Mouse (Mus musculus): ENCODE results near the gene Psmd5. TPM values are rescaled to one million over a fixed set of nuclear protein-coding genes. Genes with fewer than 3 reads are reported as not detected.

Psmd5 gene
- polyA plus RNA-seq, 1 experiment from 2014 or later: 95.6 TPM

- peak; percentile 97 for ATAC-seq (ENCODE audit: low FRiP score)
- Histone ChIP-seq H3K27ac (peak overlapping the region; percentile 73), H3K27me3 (0 out of 2 replicates have a peak, but pooled peaks cover 5% of the 10 kb centered on the region)
These were observed 30.2 kb upstream of the Psmd5 start for GRCm38 (mm10) chr2:34904849-34905542.

DNA sequence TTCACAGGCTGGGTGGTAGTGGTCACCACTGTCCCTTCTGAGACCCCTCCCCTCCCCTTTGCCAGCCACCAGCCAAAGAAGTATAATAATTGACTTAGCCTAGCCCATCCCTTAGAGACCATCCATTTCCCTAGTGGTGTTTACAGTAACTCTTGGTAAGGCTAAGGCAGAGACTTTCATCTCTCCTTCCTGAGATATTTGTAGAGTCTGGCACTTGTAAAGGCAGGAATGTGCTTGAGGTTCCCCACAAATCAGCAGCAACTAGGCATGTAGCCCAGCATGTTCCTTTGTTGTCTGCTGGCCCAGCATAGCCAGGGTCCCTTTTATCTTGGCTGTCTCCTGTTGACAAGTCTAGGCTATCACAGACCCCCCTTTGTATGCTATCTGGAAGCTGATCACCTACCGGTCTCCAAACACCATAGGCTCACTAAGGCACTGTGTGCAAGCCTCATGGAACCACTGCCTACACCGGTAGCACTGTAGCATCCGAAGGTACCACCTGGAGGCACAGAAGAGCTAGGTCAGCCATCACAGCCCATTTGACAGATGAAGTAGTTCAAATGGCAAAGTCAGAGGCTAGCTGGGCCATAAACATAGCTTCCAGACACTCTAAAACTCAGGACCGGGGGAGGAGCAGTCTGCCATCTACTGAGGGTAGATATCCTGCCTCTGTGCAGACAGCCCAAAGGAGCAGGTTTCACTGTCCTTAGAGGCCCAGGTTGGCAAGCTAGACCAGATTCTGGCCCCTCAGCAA, 29.1 kb upstream of the Psmd5 start:
- Histone ChIP-seq H3K4me1 (replicated peaks) (peaks cover 13% of the 10 kb centered on the region), H3K9ac (peak overlapping the region; percentile 5; the same call in 1 of the 2 replicates), H3K4me3 (peak overlapping the region; percentile 38; the same call in 1 of the 2 replicates), H3K36me3 (no peaks in the 10 kb centered on the region), H3K27me3 (0 out of 2 replicates have a peak, but pooled peaks cover 5% of the 10 kb centered on the region), H3K4me2 (peak overlapping the region; percentile 53), H3K27ac (peak overlapping the region; percentile 73; the same call in 1 of the 2 replicates), H3K9me3 (no peaks in the 10 kb centered on the region)
- no peak for ATAC-seq (ENCODE audit: low FRiP score)
- 77% methylated on average over 4 of the region's 4 CpGs for WGBS

More at GRCm38 (mm10) chr2:34904849-34905542, 30.2 kb upstream of the Psmd5 start:
- Histone ChIP-seq H3K4me3 (peak overlapping the region; percentile 38), H3K36me3 (no peaks in the 10 kb centered on the region), H3K9ac (peak overlapping the region; percentile 65), H3K4me2 (peak overlapping the region; percentile 53), H3K4me1 (replicated peaks) (peaks cover 13% of the 10 kb centered on the region), H3K9me3 (no peaks in the 10 kb centered on the region)
- WGBS: 2% methylated on average over 34 of the region's 34 CpGs

- H3K9ac ChIP-seq: no peak overlapping the region
- no peak for ATAC-seq (ENCODE audit: low FRiP score)
- no peaks in the 10 kb centered on the region for H3K36me3 ChIP-seq
- no peak overlapping the region for H3K4me2 ChIP-seq
- WGBS: 87% methylated on average over 7 of the region's 7 CpGs
- no peak overlapping the region for H3K27ac ChIP-seq
- peaks cover 13% of the 10 kb centered on the region for H3K4me1 ChIP-seq (replicated peaks)
- 0 out of 2 replicates have a peak, but pooled peaks cover 5% of the 10 kb centered on the region for H3K27me3 ChIP-seq
- no peak overlapping the region for H3K4me3 ChIP-seq
- no peaks in the 10 kb centered on the region for H3K9me3 ChIP-seq
These were observed 28.4 kb upstream of the Psmd5 start for GRCm38 (mm10) chr2:34903191-34903590.

- Histone ChIP-seq H3K27ac (no peak overlapping the region), H3K4me3 (no peak overlapping the region), H3K27me3 (0 out of 2 replicates have a peak, but pooled peaks cover 5% of the 10 kb centered on the region), H3K9ac (no peak overlapping the region), H3K36me3 (no peaks in the 10 kb centered on the region), H3K9me3 (no peaks in the 10 kb centered on the region), H3K4me1 (replicated peaks) (peaks cover 13% of the 10 kb centered on the region), H3K4me2 (no peak overlapping the region)
- 87% methylated on average over 6 of the region's 6 CpGs for WGBS
- no peak for ATAC-seq (ENCODE audit: low FRiP score)
These were observed 28.0 kb upstream of the Psmd5 start for GRCm38 (mm10) chr2:34902731-34903130.

GRCm38 (mm10) chr2:34901726-34902125, 27.0 kb upstream of the Psmd5 start:
- Histone ChIP-seq H3K27ac (no peak overlapping the region), H3K36me3 (no peaks in the 10 kb centered on the region), H3K4me2 (no peak overlapping the region), H3K9me3 (no peaks in the 10 kb centered on the region), H3K9ac (no peak overlapping the region), H3K27me3 (0 out of 2 replicates have a peak, but pooled peaks cover 4% of the 10 kb centered on the region), H3K4me1 (replicated peaks) (peaks cover 13% of the 10 kb centered on the region), H3K4me3 (no peak overlapping the region)
- ATAC-seq (ENCODE audit: low FRiP score): no peak
- WGBS: 75% methylated on average over 4 of the region's 4 CpGs

DNA sequence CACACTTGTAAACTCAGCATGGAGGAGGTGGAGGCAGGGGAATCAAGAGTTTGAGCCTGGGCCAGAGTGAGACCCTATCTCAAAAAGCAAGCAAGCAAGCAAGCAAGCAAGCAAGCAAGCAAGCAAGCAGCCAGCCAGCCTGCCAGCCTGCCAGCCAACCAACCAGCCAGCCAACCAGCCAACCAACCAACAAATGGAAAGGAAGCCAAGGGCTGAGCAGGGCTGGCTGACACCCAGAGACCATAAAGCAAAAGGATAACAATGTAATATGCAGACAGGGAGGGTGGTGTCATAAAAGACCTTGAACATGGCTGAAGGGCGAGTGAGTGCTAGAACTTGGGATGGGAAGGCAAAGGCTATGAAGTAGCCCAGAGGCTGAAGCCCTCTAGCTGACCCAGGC, 25.6 kb upstream of the Psmd5 start:
- H3K4me3 ChIP-seq: no peak overlapping the region
- H3K9me3 ChIP-seq: no peaks in the 10 kb centered on the region
- H3K36me3 ChIP-seq: no peaks in the 10 kb centered on the region
- H3K9ac ChIP-seq: no peak overlapping the region
- H3K4me1 ChIP-seq (replicated peaks): peaks cover 13% of the 10 kb centered on the region
- WGBS: 80% methylated on average over 1 of the region's 1 CpGs
- no peak for ATAC-seq (ENCODE audit: low FRiP score)
- no peaks in the 10 kb centered on the region for H3K27me3 ChIP-seq
- no peak overlapping the region for H3K27ac ChIP-seq
- H3K4me2 ChIP-seq: no peak overlapping the region

- H3K9me3 ChIP-seq: no peaks in the 10 kb centered on the region
- WGBS: 87% methylated on average over 11 of the region's 11 CpGs
- peaks cover 12% of the 10 kb centered on the region for H3K4me1 ChIP-seq (replicated peaks)
- H3K9ac ChIP-seq: no peak overlapping the region
- ATAC-seq (ENCODE audit: low FRiP score): no peak
- no peaks in the 10 kb centered on the region for H3K36me3 ChIP-seq
- no peak overlapping the region for H3K27ac ChIP-seq
- no peak overlapping the region for H3K4me3 ChIP-seq
- no peaks in the 10 kb centered on the region for H3K27me3 ChIP-seq
- no peak overlapping the region for H3K4me2 ChIP-seq
These were observed 24.9 kb upstream of the Psmd5 start for GRCm38 (mm10) chr2:34899682-34900081.

DNA sequence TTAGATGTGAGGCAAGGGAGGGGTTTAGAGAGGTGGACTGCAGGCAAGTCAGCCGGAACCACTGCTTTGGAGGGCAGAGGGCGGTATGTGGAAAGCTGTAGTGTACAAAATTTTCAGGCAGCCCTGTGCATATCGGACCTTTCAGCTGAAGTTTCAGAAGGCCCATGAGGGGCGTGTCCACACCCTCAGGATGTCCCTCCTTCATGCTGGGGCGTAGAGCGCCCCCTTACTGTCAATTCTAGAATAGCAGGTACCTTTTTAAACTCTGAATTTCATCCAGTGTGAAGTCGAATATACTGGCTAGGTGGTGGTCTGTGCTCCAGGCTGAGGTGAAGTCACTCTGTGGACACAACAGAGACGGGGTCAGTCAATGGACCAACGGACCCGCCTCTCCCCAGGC, 23.1 kb upstream of the Psmd5 start:
- no peaks in the 10 kb centered on the region for H3K27me3 ChIP-seq
- WGBS: 23% methylated on average over 10 of the region's 10 CpGs
- H3K9me3 ChIP-seq: no peaks in the 10 kb centered on the region
- H3K36me3 ChIP-seq: no peaks in the 10 kb centered on the region
- no peak overlapping the region for H3K9ac ChIP-seq
- ATAC-seq (ENCODE audit: low FRiP score): no peak
- H3K4me3 ChIP-seq: no peak overlapping the region
- no peak overlapping the region for H3K4me2 ChIP-seq
- no peaks in the 10 kb centered on the region for H3K4me1 ChIP-seq (replicated peaks)
- H3K27ac ChIP-seq: no peak overlapping the region

- H3K4me1 ChIP-seq (replicated peaks): no peaks in the 10 kb centered on the region
- H3K27ac ChIP-seq: no peak overlapping the region
- no peak for ATAC-seq (ENCODE audit: low FRiP score)
- WGBS: 84% methylated on average over 17 of the region's 17 CpGs
- no peaks in the 10 kb centered on the region for H3K9me3 ChIP-seq
- no peaks in the 10 kb centered on the region for H3K27me3 ChIP-seq
- H3K9ac ChIP-seq: no peak overlapping the region
- no peak overlapping the region for H3K4me3 ChIP-seq
- no peaks in the 10 kb centered on the region for H3K36me3 ChIP-seq
- no peak overlapping the region for H3K4me2 ChIP-seq
These were observed 22.2 kb upstream of the Psmd5 start for GRCm38 (mm10) chr2:34896821-34897460.

DNA sequence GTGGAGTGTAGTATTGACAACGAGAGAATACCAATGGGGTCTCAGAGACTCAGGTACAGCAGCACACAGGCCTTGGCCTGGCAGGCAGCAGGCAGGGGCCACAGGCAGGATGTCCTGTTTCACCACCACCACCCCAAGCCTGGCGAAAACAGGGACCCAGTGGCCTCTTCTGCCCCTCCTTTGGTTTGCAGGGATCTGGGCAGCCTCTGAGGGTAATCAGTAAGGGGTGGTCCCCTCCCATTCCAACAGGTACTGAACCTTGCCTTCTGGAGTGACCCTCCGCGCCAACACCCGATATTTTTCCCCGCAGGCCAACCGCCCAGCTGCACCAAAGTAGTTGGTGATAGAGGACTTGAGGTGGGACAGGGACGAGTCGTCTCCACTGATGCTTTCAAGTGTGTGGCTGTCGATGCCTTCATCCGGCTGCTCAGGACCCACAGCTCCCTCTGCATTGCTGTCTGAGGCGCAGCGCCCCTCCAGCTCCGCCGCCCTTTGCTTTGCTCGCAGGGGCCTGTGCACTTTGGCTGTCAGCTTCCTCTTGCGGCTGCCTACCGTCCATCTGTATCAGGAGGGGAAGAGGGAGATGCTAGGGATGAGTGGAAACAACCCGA, 20.8 kb upstream of the Psmd5 start:
- Histone ChIP-seq H3K4me3 (no peak overlapping the region), H3K27me3 (no peaks in the 10 kb centered on the region), H3K4me2 (no peak overlapping the region), H3K9me3 (no peaks in the 10 kb centered on the region), H3K4me1 (replicated peaks) (no peaks in the 10 kb centered on the region), H3K27ac (no peak overlapping the region), H3K9ac (no peak overlapping the region), H3K36me3 (no peaks in the 10 kb centered on the region)
- no peak for ATAC-seq (ENCODE audit: low FRiP score)
- WGBS: 82% methylated on average over 19 of the region's 19 CpGs

DNA sequence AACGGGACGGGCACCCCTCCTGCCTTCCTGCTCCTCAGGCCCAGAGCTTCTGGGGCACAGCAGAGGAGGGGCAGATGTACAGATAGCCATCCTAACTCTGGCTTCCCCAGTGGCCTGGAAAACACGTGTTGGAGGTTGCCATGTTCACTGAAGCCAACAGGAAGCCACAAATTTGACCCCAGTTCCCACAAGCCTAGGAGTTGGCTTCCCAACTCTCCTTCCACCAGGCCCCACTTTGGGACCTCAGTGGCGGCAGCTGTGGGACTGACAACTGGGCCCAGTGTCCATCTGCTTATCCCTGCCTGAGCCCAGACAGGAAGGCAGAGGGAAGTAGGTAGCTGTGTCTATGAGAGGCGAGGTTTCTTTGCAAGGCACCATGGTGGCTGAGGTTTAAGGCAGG, 19.2 kb upstream of the Psmd5 start:
- 78% methylated on average over 5 of the region's 5 CpGs for WGBS
- Histone ChIP-seq H3K36me3 (no peaks in the 10 kb centered on the region), H3K4me2 (no peak overlapping the region), H3K27me3 (no peaks in the 10 kb centered on the region), H3K9ac (no peak overlapping the region), H3K27ac (no peak overlapping the region), H3K4me1 (replicated peaks) (no peaks in the 10 kb centered on the region), H3K9me3 (no peaks in the 10 kb centered on the region), H3K4me3 (no peak overlapping the region)
- ATAC-seq (ENCODE audit: low FRiP score): no peak

- H3K9me3 ChIP-seq: no peaks in the 10 kb centered on the region
These were observed 9.4 kb upstream of the Psmd5 start for GRCm38 (mm10) chr2:34884186-34884585.

More at GRCm38 (mm10) chr2:34884186-34884585, 9.4 kb upstream of the Psmd5 start:
- Histone ChIP-seq H3K9ac (no peak overlapping the region), H3K4me2 (no peak overlapping the region), H3K27ac (no peak overlapping the region), H3K27me3 (peaks cover 13% of the 10 kb centered on the region), H3K36me3 (no peaks in the 10 kb centered on the region), H3K4me1 (replicated peaks) (no peaks in the 10 kb centered on the region), H3K4me3 (no peak overlapping the region)
- ATAC-seq (ENCODE audit: low FRiP score): no peak
- 63% methylated on average over 2 of the region's 2 CpGs for WGBS
